Mouse (Mus musculus) liver (tissue): ENCODE results near the gene Lamtor2.
A peak's percentile ranks its signal among the peaks of the same experiment; 100 is the strongest.

Experiments used
- DNase-seq: peaks from one replicate; pipeline ENCODE4 v3.0.0-alpha.2; 2020; ENCODE audit warnings: mixed read lengths

Lamtor2 gene

DNA sequence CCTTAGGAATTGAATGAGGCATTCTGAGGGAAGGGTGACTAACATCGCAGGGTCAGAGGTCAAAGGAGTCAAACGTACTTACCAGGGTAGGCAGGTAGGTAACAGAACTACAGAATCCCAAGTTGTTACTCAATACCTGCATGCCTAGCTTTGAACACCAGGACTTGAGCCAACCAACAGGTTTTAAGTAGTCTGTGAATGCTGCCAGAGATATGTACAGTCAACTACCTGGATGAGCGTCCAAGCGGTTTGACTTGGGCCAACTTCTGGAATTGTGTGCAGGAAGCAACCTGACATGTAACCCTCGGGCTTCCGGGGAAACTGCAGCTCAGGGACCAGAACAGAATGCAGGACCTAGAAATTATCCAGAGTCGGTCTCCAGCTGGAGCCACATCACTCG lies 29.8 kb downstream of the Lamtor2 start:
- no peak for DNase-seq

DNA sequence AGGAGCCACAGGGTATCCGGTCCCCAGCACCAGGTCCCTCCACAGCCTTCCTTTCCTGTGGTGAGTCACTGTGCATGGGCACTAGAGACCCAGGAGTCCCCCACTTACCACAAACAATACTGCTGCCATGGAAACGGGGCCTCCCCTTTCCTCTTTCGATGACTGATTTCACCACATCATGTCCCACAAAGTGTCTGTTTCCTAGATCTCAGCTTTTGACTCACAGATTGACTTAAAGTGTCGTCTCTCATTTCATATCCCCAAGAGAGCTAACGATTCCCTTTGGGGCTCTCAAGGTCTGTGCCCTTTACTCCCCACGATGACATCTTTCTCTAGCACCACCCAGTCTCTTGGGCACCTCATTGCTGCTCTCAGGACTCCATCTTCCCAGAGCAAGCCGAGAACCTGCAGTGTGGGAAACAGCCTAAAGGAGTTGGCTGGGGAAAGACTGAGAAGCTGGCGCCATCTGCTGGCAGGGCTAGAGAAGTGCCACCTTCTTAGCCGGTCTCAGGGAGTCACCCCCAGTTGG lies 31.0 kb downstream of the Lamtor2 start:
- peak; percentile 80 for DNase-seq

DNA sequence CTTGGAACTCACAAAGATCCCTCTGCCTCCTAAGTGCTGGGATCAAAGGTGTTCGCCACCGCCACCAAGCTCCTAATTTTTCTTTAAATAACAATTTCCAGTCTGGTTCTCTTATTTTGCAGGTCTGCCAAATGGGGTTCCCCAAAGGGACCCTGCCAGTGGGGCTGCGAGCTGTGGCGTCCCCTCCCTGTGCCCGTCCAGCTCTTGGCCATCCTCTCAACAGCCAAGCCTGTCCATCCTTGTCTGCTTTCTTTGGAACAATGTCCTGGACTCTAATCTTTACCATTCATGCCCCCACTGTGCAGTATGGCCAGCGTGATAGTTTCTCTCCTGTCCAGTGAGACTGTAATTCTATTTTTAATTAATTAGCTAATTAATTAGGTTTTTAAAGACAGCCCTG lies 31.7 kb downstream of the Lamtor2 start:
- DNase-seq, result no peak

DNA sequence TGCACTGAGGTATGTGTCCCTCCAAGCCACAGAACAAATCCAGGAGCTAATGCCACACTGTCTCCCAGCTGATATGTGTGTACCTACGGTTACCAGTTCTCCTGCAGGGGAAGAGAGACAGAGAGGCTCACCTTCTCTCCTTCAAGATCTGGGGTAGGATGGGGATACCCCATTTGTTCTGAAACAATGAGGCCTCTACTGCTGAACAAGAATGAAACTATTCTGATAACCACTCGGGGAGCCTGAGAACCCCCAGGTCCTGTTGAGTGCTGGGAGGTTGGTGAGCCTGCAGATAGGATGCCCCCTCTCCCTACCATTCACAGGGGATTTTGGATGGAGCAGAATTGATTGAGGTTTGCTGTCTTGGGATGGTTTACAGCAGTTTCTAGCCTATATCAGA lies 32.8 kb downstream of the Lamtor2 start:
- DNase-seq, result no peak

DNA sequence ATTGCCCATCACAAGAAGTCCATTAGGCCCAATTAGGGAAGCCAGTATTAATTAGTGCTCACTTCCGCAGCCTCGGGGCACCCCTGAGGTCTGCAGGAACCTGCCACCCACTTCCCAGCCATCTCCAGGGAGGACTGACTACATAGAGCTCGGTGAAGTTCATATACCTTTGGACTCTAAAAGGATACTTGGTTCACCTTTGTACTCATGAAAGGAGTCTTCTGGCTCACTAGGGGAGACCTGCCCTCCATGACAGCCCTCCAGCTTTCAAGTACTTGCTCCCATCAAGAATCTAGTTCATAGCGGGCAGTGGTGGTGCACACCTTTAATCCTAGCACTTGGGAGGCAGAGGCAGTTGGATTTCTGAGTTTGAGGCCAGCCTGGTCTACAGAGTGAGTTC lies 34.5 kb downstream of the Lamtor2 start:
- no peak for DNase-seq

DNA sequence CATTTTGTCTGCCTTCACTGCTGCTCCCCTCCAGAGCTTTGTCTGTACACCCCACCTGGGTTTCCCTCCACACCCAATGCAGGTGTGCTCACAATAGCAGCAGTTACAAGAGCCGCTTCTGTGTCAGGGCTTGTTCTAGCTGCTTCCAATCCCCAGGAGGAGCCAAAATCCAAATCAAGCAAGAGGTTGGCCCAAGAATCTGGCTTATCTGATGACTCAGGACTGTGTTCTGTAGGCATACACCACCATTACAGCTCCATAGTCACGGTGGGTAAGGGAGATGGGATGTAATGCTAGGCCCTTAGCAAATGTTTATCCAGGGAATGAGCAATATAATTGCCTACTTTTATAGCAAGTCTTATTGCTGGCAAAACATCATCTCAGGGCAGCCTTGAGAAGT lies 36.5 kb downstream of the Lamtor2 start:
- no peak for DNase-seq

DNA sequence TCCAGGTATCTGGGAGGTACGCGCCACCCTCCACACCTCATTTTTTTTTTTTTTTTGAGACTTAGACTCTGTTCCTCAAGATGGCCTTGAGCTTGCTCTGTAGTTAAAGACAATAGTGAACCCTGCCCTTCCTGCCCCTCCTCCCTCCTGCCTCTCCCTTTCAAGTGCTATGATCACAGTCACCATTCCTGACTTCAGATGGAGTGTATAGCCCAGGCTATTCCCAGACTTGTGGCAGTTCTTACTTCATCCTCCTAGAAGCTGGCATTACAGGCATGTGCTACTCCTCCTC lies 37.8 kb downstream of the Lamtor2 start:
- DNase-seq, result no peak

DNA sequence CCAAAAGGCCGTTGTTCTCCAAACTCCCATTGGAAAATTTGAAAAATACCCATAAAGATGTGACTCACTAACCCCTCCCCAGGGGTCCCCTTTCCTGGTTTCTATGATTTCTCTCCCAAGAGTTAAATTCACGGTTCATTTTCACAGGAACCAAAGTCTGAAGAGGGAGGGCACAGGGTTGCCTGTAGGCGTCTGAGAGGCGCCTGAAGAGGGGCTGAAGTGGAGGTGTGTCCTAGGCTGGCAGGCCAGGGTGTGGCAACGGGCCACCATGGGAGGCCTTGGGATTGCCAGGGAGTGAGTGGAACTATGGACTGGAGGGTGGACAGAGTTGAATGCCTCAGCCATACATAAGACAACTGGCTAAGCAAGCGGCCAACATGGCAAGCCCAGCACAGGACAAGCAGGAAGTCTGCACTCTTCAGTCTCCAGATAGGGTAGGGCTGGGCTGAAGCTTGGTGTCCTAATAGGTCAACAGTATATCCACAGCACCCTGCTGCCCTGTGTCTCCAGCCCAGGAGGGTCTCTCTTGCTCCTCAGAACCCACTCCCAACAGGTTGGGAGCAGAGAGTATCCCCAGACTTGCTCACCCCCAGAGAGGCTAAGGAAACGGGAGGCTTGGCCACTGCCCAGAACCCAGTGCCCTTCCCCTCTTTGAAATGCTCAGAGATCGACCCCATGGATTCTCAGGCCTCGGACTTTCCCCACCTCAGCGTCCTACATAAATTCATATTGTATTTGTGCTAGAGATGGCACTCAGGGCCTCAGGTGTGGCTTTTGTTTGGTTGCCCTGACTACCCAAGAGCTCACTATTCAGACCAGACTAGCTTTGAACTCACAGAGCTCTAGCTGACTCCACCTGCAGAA lies 38.4 kb downstream of the Lamtor2 start:
- DNase-seq, result no peak

DNA sequence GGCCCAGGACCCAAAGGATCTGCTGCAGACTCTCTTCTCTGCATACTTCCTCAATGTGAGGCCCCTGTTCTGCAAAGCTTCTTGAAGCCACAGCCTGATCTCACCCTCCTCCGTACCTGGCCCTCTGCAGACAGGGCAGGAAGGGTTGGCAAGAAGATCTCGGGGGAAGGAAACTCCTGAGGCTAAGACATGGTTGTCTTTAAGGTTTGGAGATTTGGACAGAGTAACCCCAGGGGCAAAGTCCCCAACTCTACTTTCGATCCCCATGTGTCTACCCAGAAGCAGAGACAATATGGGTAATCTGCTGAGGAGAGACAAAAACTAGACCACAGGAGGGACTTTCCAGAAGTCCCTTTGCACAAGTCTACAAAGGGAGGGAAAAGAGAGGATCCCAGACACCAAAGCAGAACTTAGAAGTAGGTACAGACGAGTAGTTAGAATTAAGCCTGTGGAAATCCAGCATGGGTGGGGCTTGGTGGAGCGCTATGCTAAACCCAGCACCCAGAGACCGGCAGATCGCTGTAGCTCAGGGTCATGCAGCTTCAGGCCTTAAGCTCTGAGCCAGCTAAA lies 39.2 kb downstream of the Lamtor2 start:
- DNase-seq, result no peak

DNA sequence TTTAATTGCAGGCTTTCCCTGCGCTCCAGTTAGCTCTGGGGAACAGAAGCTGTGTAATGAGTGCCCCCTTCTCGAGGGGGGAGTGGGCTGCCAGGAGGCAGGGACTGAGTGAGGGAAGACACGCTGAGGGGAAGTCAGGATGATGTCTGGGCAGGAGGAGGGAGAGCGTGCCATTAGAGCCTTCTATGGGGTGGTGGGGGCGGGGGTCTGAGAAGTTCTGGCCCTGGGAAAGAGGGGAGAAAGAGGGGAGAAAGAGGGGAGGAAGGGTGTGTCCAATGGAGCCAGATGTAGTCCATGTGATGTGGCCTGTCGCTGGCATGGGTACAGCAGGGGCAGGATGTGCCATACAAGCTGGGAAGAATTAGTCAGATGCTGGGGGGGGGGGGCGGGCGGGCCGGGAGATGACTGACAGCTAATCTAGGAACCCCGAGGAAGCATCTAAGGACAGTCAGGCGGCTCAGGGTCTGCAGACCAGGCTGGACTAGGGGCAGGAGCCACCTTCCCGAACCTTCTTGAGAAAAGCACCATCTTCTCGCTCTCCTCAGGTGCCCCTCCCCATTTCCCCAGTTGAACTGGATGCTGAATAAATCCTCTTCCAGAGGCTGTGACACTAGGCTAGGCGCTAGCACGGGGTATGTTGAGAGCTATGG lies 39.9 kb downstream of the Lamtor2 start:
- no peak for DNase-seq

DNA sequence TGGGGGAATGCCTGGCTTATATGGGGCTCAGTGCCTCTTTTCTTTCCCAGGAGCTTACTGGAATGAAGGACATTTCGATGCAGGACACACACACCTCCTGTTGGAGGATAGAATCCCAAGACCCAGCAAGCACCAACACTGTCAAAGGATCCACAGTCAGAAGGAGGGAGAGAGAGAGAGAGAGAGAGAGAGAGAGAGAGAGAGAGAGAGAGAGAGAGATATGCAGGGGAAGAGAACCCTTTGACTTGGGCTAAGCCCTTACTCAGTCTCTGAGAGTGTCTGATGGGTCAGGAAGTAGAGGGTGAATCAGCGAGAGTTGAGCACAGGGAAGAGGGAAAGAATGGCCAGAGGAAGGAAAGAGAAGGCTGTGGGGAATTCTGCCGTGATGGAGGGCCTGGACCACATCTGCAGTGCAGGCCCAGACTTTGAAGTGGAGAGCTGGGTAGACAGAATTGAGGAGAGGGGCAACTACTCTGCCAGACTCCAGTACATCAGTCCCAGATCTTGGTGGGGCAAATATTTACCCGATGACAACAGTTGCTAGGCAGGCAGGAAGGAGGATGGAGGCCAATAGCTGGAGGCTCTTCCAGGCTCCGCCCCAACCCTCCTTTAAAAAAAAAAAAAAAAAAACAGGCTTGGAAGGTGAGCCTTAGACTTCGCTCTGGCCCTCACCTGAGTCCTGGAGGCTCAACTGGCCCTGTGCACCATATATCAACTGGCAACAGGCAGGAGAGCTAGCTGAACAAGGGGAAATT lies 40.6 kb downstream of the Lamtor2 start:
- DNase-seq, result no peak

DNA sequence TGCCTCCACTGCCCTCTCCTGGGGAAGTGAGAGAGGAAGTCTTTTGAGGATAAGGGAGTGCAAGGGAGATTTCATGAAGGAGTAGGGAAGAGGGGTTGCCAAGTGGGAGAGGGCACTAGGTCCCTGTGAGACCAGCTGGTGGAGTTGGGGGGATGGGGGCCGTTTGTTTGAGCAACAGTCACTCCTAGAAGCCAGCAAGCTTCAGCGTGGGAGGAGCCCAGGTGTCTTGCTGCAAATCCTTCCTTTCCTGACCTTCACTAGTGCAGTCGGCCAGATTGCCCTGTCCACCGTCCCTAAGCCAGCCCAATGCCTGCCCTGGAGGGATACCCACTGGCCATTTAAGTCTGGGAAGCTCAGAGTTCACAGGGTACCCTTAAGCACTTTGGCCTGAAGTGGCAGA lies 41.3 kb downstream of the Lamtor2 start:
- no peak for DNase-seq

DNA sequence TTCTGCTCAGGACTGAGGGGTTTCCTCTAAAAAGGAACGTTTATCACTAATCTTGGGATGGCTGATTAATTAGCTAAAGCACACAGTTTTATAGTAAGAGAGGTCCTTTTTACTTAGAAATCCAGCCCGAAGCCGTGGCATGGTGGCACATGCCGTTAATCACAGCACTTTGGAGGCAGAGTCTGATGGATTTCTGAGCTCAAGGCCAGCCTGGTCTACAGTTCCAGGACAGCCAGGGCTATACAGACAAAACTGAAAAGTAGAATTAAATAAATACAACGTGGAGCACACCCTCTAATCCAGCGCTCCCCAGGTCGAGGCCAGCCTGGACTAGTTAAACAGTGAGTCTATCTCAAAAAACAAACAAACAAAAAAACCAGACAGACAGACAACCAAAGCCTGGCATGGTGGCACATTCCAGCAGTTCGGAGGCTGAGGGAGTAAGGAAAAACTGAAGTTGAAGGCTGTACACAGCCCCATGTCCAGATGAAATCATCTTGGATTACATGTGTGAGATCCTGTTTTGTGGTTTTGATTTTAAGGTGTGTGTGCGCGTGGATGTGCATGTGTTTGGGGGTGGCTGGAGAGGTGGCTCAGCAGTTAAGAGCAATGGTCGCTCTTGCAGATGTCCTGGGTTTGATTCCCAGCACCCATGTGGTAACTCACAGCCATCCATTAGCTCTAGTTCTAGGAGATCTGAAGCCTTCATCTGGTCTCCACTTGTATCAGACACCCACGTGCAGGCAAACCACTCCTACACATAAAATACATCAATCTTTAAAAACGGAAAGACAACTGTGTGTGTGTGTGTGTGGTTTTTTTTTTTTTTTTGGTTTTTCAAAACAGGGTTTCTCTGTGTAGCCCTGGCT lies 42.2 kb downstream of the Lamtor2 start:
- no peak for DNase-seq

DNA sequence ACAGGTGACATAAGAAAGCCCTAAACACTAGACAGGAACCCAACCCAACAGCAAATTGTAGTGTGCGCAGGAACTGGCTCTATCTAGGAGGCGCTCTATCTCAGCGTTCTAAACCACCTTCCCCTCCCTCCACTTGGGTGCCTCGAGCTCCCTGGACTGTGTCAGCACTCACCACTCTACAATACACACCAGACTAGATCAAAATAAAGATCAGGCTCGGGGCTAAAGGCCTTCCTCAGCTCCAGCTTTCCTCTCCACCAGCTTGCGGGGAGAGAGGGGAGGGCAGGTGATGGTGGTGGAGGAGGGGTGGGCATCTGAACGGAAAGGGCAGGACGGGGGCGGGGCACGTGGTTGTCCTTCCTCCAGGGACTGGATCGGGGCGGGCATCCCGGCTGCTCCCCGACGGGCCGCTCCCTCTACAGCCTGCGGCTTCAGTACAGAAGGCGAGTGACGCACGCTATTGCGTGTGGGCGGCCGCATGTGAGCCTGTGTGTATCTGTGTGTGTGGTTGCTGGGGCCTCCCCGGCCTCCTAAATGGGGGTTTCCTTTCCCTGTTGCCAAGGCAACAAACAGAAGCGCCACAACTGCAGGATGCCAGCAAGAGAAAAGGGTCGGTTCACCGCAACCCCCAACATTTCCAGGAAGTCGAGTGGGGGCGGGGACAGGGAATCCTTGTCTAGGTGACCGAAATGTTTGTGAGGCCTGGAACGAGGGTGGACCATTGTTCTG lies 43.0 kb downstream of the Lamtor2 start, which contains the start of gene Lmna:
TSS of gene Lmna (minus strand) at position 265 of the 729 bp plus-strand sequence.
- DNase-seq, result peak; percentile 93

DNA sequence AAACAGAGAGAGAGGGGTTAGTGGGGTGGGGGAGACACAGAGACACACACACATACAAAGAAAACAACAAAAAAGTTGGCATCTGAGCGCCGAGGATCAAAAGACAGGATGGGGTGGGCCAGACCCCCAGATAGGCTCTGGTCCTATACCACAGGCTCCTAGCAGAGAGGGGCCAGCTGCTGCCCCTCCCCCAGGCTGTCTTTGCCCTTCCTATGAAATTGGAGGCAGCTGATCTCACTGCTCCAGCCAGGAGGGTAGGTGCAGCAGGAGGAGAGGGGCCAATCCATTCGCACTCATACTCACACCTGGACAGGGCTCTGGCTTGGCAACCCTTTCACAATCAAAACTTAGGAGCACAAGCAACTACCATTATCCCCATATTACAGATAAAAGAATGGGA lies 43.6 kb downstream of the Lamtor2 start:
- no peak for DNase-seq

DNA sequence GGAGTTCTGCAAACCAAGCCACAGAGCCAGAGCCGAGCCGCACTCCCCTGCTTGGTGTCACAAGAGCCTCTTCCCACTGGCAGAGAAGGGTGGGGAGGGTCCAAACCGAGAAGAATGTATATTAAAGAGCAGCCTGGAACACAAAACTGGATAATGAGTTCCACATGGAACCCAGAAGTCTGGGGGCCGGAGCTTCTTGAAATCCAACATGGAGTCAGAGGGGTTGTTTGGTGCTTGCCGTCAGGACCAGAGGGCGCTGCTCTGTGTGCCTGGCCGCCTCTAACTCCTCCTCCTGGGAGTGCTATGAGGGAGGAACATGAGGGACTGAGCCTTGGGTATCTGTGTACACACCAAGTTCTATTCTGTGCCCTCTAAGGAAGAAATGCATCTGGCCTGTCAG lies 47.1 kb downstream of the Lamtor2 start:
- DNase-seq, result no peak

DNA sequence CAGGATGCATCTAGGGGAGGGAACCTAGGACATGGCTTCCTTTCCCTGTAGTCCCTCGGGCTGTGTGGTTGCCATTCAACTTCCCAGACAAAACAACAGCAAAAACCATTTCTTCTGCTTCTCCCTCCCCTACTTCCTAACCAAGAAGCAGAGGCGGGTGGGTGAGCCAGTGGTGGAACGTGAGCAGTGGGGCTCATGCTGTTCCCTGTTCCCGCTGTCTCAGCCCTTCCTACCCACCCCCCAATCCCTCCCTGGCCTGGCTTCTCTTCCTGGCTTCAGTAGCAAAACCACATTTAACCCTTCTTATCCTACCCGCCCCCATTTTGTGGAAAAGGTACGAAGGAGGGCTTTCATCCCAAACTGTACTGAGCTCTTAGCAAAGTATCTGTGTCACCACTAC lies 47.8 kb downstream of the Lamtor2 start:
- DNase-seq, result no peak

DNA sequence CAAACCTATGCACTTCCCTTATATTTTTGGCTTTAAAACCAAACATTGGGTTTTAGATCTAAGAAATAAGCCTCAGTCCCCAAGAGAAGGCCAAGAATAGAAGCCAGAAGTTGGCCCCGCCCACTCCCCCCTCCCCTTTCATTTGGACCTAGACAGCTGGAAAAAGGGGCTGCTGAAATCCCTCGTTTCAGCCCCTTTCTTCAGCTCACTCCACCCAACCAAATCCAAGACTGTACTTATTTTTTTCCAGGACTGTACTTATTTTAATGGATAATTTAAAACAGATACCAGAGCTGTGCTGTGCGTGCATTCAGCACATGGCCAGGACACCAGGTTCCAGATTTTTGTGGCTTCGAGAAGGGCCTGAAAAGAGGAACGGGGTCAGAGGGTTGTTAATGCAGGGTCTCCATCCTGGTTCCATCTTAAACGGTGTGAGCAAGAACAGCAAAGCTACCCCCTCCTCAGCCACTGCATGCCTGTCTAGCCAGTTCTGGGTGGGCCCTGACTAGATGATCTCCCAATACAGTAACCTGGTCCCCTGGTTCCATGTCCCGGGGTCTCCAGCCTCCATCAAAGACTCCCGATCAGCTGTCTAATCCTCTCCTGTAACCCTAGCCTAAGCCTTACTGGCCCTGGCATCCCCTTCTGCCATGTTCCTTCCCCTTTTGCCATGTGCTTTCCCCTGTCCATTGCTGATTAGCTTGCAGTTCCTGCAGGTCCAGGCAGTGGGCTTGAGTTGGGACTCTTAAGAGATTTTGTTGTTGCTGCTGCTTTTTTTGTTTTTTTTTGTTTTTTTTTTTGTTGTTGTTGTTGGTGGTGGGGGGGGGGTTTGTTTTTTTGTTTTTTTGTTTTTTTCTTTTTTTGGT lies 48.8 kb downstream of the Lamtor2 start:
- no peak for DNase-seq

DNA sequence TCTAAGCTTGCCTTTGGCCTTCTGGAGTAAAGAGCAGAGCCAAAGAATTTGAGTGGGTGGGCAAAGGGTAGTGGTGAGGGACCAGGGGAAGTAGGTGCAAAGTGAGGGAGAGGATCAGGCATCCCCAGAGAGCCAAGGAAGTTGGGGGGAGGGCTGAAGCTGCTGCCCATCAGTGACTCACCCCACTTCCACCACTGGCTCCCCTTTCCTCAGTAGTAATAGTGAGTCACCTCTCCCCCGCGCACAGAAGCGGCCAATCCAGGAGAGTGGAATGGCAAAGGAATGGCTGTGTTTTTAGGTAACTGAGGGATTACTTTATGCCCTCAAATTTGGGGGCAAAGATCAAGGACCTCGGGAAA lies 49.4 kb downstream of the Lamtor2 start:
- no peak for DNase-seq

DNA sequence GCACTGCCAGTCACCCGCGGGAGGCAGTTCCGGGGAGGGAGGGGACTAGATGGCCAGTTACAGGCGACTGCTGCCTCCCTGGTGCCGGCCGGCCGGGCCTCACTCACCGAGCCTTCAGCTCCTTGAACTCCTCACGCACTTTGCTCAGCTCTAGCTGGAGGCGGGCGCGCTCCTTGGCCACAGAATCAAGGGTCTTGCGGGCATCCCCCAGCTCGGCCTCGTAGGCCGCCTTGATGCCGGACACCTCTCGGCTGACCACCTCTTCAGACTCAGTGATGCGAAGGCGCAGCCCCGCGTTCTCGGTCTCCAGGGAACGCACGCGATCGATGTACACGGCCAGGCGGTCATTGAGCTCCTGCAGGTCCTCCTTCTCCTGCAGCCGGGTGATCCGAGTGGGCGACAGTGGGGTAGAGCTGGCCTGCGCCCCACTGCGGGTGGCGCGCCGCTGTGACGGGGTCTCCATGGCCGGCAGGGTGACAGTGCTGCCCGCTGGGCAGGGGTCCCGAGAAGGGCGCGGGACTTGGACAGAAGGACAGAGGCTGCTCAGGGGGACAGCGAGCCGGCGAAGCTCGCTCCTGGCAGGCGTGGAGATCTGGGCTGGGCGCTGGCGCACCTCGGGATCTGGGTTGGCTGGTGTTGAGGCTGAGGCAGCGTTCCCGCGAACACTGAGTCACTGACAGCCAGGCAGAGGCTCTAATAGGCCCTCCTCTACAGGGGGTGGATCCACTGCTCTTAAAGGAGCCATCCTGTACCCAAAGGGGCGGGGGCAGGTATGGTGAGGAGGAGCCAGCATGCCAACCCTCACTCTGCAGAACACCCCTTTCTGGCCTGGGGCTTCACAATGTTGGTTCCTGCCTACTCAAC lies 50.0 kb downstream of the Lamtor2 start:
- DNase-seq, result peak; percentile 93
